Mouse (Mus musculus) stomach, postnatal 0 days (tissue): ENCODE results near the gene Ptprn.

Experiments
- CTCF ChIP-seq: IDR thresholded peaks from 2 replicates; pipeline ENCODE4 v1.5.1; 2016; ENCODE audit warnings: antibody characterized with exemption, low read depth, mild to moderate bottlenecking, moderate library complexity
- EP300 ChIP-seq: optimal IDR thresholded peaks from 2 replicates; pipeline ENCODE3; 2016; ENCODE audit warnings: antibody characterized with exemption

GRCm38 (mm10) chr1:75222926-75223325, 41.4 kb downstream of the Ptprn start:
- TF ChIP-seq EP300 (no peak), CTCF (no peak)
